Mouse (Mus musculus) forebrain, embryonic 10.5 days (tissue): Measurements from ENCODE around the gene Cdyl. TPM values are rescaled to one million over a fixed set of nuclear protein-coding genes. Genes with fewer than 3 reads are reported as not detected.

Experiments
- DNase-seq: peaks from one replicate; pipeline ENCODE4 v3.0.0-alpha.2; 2017; ENCODE audit warnings: low spot score; ENCODE audit errors: extremely low spot score
- H3K27ac ChIP-seq: fragments of 300-500 bp; sonication (generic); 2 replicates; pipeline ENCODE4 v1.5.1; 2016; ENCODE audit warnings: mild to moderate bottlenecking
- H3K27me3 ChIP-seq: fragments of 300-500 bp; sonication (generic); 2 replicates; pipeline ENCODE4 v1.6.1; 2016; ENCODE audit warnings: mild to moderate bottlenecking; ENCODE audit not compliant: poor library complexity, severe bottlenecking
- H3K36me3 ChIP-seq: fragments of 300-500 bp; sonication (generic); replicated peaks from 2 replicates; pipeline ENCODE4 v1.6.1; 2016; ENCODE audit warnings: mild to moderate bottlenecking, moderate library complexity
- H3K4me1 ChIP-seq: fragments of 300-500 bp; sonication (generic); 2 replicates; pipeline ENCODE4 v1.6.1; 2016
- H3K4me3 ChIP-seq: fragments of 300-500 bp; sonication (generic); 2 replicates; pipeline ENCODE4 v1.5.1; 2016; ENCODE audit warnings: mild to moderate bottlenecking, moderate library complexity
- H3K9me3 ChIP-seq: fragments of 300-500 bp; sonication (generic); 2 replicates; pipeline ENCODE4 v1.6.1; 2016; ENCODE audit warnings: mild to moderate bottlenecking, moderate library complexity
- WGBS: fragments of 180-500 bp; shearing (Covaris S2); methylation state at CpG from one replicate; pipeline ENCODE4 v1.1.7; 2016; 5-methylcytosine and 5-hydroxymethylcytosine counted together
- polyA plus RNA-seq: library from polyadenylated mRNA; unstranded; fragments of >200 nt; fragmentation: Nextera tagmentation; extraction: Ambion mirVana; gene quantifications from 2 replicates; pipeline ENCODE4 v1.2.1, GENCODE M21; 2016

The Cdyl gene
- 10.9 and 12.3 TPM in 2 replicates for polyA plus RNA-seq

- 76% methylated on average over 4 of the region's 4 CpGs for WGBS
- Histone ChIP-seq H3K27ac (no peak within 1 kb of the TSS), H3K4me3 (no peak within 1 kb of the TSS), H3K27me3 (no peaks in the 10 kb centered on the region), H3K9me3 (no peaks in the 10 kb centered on the region), H3K36me3 (no peaks in the 10 kb centered on the region), H3K4me1 (no peaks in the 10 kb centered on the region)
- DNase-seq, result no peak
Measured at GRCm38 (mm10) chr13:35659406-35659985, at the start of gene Cdyl. Cdyl (plus strand) TSS chr13:35659833.

GRCm38 (mm10) chr13:35610718-35611117 is 48.9 kb upstream of the Cdyl start:
- Histone ChIP-seq H3K27ac (no peak overlapping the region), H3K36me3 (no peaks in the 10 kb centered on the region), H3K27me3 (no peaks in the 10 kb centered on the region), H3K4me3 (no peak overlapping the region), H3K4me1 (no peaks in the 10 kb centered on the region), H3K9me3 (no peaks in the 10 kb centered on the region)
- DNase-seq, result no peak

- no peak overlapping the region for H3K4me3 ChIP-seq
- 93% methylated on average over 1 of the region's 1 CpGs for WGBS
- no peaks in the 10 kb centered on the region for H3K36me3 ChIP-seq
- H3K27ac ChIP-seq, result no peak overlapping the region
- no peaks in the 10 kb centered on the region for H3K9me3 ChIP-seq
- no peaks in the 10 kb centered on the region for H3K27me3 ChIP-seq
- H3K4me1 ChIP-seq, result no peaks in the 10 kb centered on the region
- DNase-seq, result no peak
Measured at GRCm38 (mm10) chr13:35612506-35612905, 47.1 kb upstream of the Cdyl start.

- H3K4me1 ChIP-seq, result no peaks in the 10 kb centered on the region
Measured at GRCm38 (mm10) chr13:35614832-35615479, 44.7 kb upstream of the Cdyl start.

GRCm38 (mm10) chr13:35616524-35617099 is 43.0 kb upstream of the Cdyl start:
- Histone ChIP-seq H3K4me1 (no peaks in the 10 kb centered on the region), H3K27ac (no peak overlapping the region), H3K36me3 (no peaks in the 10 kb centered on the region), H3K4me3 (no peak overlapping the region), H3K27me3 (no peaks in the 10 kb centered on the region), H3K9me3 (no peaks in the 10 kb centered on the region)
- no peak for DNase-seq
- whole genome bisulfite sequencing, result 86% methylated on average over 4 of the region's 4 CpGs

More at GRCm38 (mm10) chr13:35614832-35615479, 44.7 kb upstream of the Cdyl start:
- DNase-seq, result no peak
- WGBS, result 76% methylated on average over 4 of the region's 4 CpGs
- Histone ChIP-seq H3K9me3 (no peaks in the 10 kb centered on the region), H3K4me3 (no peak overlapping the region), H3K36me3 (no peaks in the 10 kb centered on the region), H3K27me3 (no peaks in the 10 kb centered on the region), H3K27ac (no peak overlapping the region)

GRCm38 (mm10) chr13:35619356-35619755 is 40.3 kb upstream of the Cdyl start:
- no peak overlapping the region for H3K27ac ChIP-seq
- H3K36me3 ChIP-seq, result no peaks in the 10 kb centered on the region
- no peaks in the 10 kb centered on the region for H3K27me3 ChIP-seq
- no peaks in the 10 kb centered on the region for H3K9me3 ChIP-seq
- H3K4me1 ChIP-seq, result no peaks in the 10 kb centered on the region
- no peak overlapping the region for H3K4me3 ChIP-seq
- WGBS, result 88% methylated on average over 2 of the region's 2 CpGs
- no peak for DNase-seq

GRCm38 (mm10) chr13:35620756-35621155 is 38.9 kb upstream of the Cdyl start:
- DNase-seq, result no peak
- 66% methylated on average over 1 of the region's 1 CpGs for WGBS

GRCm38 (mm10) chr13:35624831-35625230 is 34.8 kb upstream of the Cdyl start:
- no peak for DNase-seq
- H3K36me3 ChIP-seq, result no peaks in the 10 kb centered on the region
- H3K27me3 ChIP-seq, result no peaks in the 10 kb centered on the region
- WGBS, result 91% methylated on average over 3 of the region's 3 CpGs
- no peak overlapping the region for H3K4me3 ChIP-seq
- H3K9me3 ChIP-seq, result no peaks in the 10 kb centered on the region
- H3K4me1 ChIP-seq, result no peaks in the 10 kb centered on the region
- H3K27ac ChIP-seq, result no peak overlapping the region

More at GRCm38 (mm10) chr13:35620756-35621155, 38.9 kb upstream of the Cdyl start:
- Histone ChIP-seq H3K27me3 (no peaks in the 10 kb centered on the region), H3K36me3 (no peaks in the 10 kb centered on the region), H3K4me1 (no peaks in the 10 kb centered on the region), H3K9me3 (no peaks in the 10 kb centered on the region), H3K27ac (no peak overlapping the region), H3K4me3 (no peak overlapping the region)

- WGBS, result 72% methylated on average over 3 of the region's 3 CpGs
- no peak for DNase-seq
- Histone ChIP-seq H3K27ac (no peak overlapping the region), H3K27me3 (no peaks in the 10 kb centered on the region), H3K4me3 (no peak overlapping the region), H3K36me3 (no peaks in the 10 kb centered on the region), H3K4me1 (no peaks in the 10 kb centered on the region), H3K9me3 (no peaks in the 10 kb centered on the region)
Measured at GRCm38 (mm10) chr13:35625556-35625955, 34.1 kb upstream of the Cdyl start.

- Histone ChIP-seq H3K27me3 (no peaks in the 10 kb centered on the region), H3K36me3 (no peaks in the 10 kb centered on the region), H3K4me3 (no peak overlapping the region), H3K27ac (no peak overlapping the region), H3K4me1 (no peaks in the 10 kb centered on the region), H3K9me3 (no peaks in the 10 kb centered on the region)
- no peak for DNase-seq
- WGBS, result 85% methylated on average over 1 of the region's 1 CpGs
Measured at GRCm38 (mm10) chr13:35627319-35627718, 32.3 kb upstream of the Cdyl start.

- DNase-seq, result no peak
- Histone ChIP-seq H3K27ac (no peak overlapping the region), H3K27me3 (no peaks in the 10 kb centered on the region), H3K9me3 (no peaks in the 10 kb centered on the region), H3K36me3 (no peaks in the 10 kb centered on the region), H3K4me3 (no peak overlapping the region), H3K4me1 (no peaks in the 10 kb centered on the region)
- WGBS, result 86% methylated on average over 1 of the region's 1 CpGs
Measured at GRCm38 (mm10) chr13:35647132-35647823, 12.4 kb upstream of the Cdyl start.

- no peak overlapping the region for H3K27ac ChIP-seq
- 91% methylated on average over 11 of the region's 11 CpGs for WGBS
- H3K27me3 ChIP-seq, result no peaks in the 10 kb centered on the region
- no peaks in the 10 kb centered on the region for H3K4me1 ChIP-seq
- DNase-seq, result no peak
- H3K9me3 ChIP-seq, result no peaks in the 10 kb centered on the region
- H3K36me3 ChIP-seq, result no peaks in the 10 kb centered on the region
- no peak overlapping the region for H3K4me3 ChIP-seq
Measured at GRCm38 (mm10) chr13:35650284-35650872, 9.3 kb upstream of the Cdyl start.
